Mouse (Mus musculus): ENCODE results near the gene Fam160b1. TPM values are rescaled to one million over a fixed set of nuclear protein-coding genes. Genes with fewer than 3 reads are reported as not detected.

Fam160b1 gene
- polyA plus RNA-seq, 1 experiment from 2014 or later = 7.8 TPM

DNA sequence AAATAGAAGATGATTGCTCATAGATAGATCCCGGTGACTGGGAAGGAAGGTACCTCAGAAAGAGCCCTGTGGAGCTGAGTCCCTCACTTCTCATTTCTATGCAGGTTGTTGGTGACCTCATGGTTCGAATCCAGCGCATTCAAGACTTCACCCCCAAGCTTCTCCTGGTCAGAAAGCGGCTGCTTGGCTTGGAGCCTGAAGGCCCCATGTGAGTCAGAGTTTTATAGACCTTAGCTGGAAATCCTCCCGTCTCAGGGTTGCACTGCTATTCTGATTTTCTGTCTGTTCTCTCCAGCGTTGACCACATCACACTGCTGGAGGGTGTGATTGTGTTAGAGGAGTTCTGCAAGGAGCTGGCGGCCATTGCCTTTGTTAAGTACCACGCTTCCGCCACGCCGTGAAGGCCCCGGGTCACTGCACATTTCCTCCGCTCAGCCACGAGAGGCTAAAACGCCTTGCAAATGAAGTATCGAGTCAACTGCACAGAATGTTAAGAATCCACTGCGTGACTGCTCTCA lies 25.8 kb downstream of the Fam160b1 start:
- ATAC-seq (no peak), DNase-seq (no peak)
- H3K36me3 ChIP-seq (replicated peaks; ENCODE audit: insufficient read depth, low read length) = peaks cover 82% of the 10 kb centered on the region
- H3K9me3 ChIP-seq (ENCODE audit: low read length) = no peaks in the 10 kb centered on the region
- H3K27me3 ChIP-seq (ENCODE audit: insufficient read depth, low read length) = no peaks in the 10 kb centered on the region
- no peak overlapping the region for H3K4me3 ChIP-seq (ENCODE audit: low read depth, low read length)
- TF ChIP-seq EP300 (IDR thresholded peaks at IDR 0.05; ENCODE audit: low read depth) = no peak
- TF ChIP-seq CTCF (IDR thresholded peaks at IDR 0.05; ENCODE audit: low read depth) = no peak
- H3K4me2 ChIP-seq (ENCODE audit: low read depth, low read length) = no peak overlapping the region
- H3K9ac ChIP-seq (replicated peaks) = no peak overlapping the region
- no peaks in the 10 kb centered on the region for H3K4me1 ChIP-seq (ENCODE audit: insufficient read depth)
- no peak overlapping the region for H3K27ac ChIP-seq (ENCODE audit: low read depth)
- 94% methylated on average over 17 of the region's 17 CpGs for WGBS (ENCODE audit: insufficient replicate concordance)

DNA sequence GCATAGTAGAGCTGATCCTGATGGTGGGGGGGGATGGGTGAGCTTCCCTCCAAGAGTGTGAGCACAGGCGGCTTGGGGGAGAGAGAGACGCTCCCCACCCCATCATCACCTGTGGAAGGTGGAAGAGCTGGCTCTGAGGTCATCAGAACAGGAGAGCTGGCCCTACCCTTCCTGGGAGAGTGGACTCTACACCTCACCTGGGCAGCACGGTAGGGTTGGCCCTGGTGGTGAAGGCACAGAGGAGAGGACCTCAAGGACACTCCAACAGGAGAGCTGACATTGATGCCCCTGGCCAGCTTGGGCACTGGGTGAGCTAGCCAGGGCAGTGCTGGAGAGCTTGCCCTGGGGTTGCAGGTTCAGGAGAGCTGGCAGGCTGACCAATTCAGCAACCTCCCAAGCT lies 31.1 kb downstream of the Fam160b1 start:
- 0 out of 2 replicates have a peak, but pooled peaks have one; percentile 20 for ATAC-seq

DNA sequence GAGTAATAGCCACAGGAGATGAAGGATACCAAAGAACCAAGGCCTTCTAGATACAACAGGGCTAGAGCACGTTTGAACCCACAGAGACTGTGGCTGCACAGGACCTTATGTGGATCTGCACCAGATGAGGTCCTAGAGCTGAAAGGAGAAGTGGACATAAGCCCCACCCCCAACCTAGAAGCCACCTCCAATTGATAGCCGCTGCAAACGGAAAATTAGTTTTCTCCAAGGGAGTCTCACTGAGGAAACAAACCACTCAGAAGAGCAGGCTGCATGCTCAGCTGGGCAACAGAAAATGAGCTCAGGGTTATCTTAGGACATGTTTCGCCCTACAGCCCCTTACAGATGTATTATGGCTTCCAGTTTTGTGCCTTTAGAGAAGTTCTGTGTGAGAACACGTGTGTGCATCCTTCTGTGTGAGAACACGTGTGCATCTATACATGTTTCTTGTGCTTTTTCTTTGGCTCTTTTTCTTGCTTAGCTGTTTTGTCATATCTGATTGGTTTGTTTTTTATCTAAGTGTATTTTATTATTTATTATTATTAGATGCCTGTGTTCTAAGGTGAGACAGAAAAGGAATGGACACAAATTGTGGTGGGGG lies 33.0 kb downstream of the Fam160b1 start:
- Histone ChIP-seq H3K4me2 (ENCODE audit: low read depth, low read length) (no peak overlapping the region), H3K27ac (ENCODE audit: low read depth) (no peak overlapping the region), H3K27me3 (ENCODE audit: insufficient read depth, low read length) (no peaks in the 10 kb centered on the region), H3K9ac (replicated peaks) (no peak overlapping the region), H3K36me3 (replicated peaks; ENCODE audit: insufficient read depth, low read length) (peaks cover 14% of the 10 kb centered on the region), H3K4me1 (ENCODE audit: insufficient read depth) (peaks cover 10% of the 10 kb centered on the region), H3K4me3 (ENCODE audit: low read depth, low read length) (no peak overlapping the region), H3K9me3 (ENCODE audit: low read length) (no peaks in the 10 kb centered on the region)
- DNase-seq = no peak
- TF ChIP-seq EP300 (IDR thresholded peaks at IDR 0.05; ENCODE audit: low read depth) (no peak), CTCF (IDR thresholded peaks at IDR 0.05; ENCODE audit: low read depth) (no peak)
- WGBS (ENCODE audit: insufficient replicate concordance) = 43% methylated on average over 6 of the region's 6 CpGs
- no peak for ATAC-seq

More for the DNA sequence above, 31.1 kb downstream of the Fam160b1 start:
- Histone ChIP-seq H3K4me3 (ENCODE audit: low read depth, low read length) (no peak overlapping the region), H3K4me1 (ENCODE audit: insufficient read depth) (peaks cover 6% of the 10 kb centered on the region), H3K4me2 (ENCODE audit: low read depth, low read length) (no peak overlapping the region), H3K36me3 (replicated peaks; ENCODE audit: insufficient read depth, low read length) (peaks cover 31% of the 10 kb centered on the region), H3K27me3 (ENCODE audit: insufficient read depth, low read length) (no peaks in the 10 kb centered on the region), H3K27ac (ENCODE audit: low read depth) (no peak overlapping the region), H3K9ac (replicated peaks) (no peak overlapping the region), H3K9me3 (ENCODE audit: low read length) (no peaks in the 10 kb centered on the region)
- no peak for DNase-seq
- TF ChIP-seq CTCF (IDR thresholded peaks at IDR 0.05; ENCODE audit: low read depth) (no peak), EP300 (IDR thresholded peaks at IDR 0.05; ENCODE audit: low read depth) (no peak)
- 76% methylated on average over 3 of the region's 3 CpGs for WGBS (ENCODE audit: insufficient replicate concordance)

DNA sequence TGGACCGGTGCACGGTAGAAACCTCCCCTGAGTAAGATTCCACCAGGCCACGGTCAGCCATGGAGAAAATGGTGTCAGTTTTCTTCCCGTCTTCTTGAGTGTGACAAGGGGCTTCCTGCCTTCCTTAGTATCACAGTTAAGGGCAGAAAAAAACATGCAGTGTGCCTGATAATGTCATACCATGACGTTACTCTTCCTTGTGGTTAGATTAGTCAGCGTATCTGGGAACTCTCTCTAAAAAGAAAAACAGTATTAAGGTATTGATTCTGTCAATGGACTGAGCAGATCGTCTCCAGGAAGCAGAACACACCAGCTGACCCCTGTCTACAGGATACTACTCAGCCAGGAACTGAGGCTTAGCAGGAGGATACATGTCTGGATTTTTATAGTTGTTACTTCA lies 36.1 kb downstream of the Fam160b1 start:
- no peak for DNase-seq
- no peak overlapping the region for H3K4me3 ChIP-seq (ENCODE audit: low read depth, low read length)

DNA sequence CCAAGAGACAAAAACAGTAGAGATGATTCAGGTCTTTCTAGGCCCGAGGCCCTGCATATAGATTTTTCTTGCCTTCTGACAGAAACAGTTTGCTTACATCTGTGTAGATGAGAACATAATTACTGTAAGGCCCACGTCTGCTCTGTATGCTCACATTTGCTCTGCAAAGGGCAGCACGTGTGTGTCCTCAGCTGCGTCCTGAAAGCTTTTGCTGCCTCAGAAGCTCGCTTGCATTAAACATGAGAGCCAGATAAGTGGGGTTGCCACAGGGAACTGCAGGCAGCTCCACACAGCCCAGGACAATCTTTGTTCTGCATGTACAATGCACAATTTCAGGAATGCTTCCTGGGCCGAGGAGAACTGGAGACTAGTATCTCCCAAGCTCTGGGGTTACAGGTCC lies 41.9 kb downstream of the Fam160b1 start:
- no peak overlapping the region for H3K4me3 ChIP-seq (ENCODE audit: low read depth, low read length)
- no peak overlapping the region for H3K27ac ChIP-seq (ENCODE audit: low read depth)
- H3K27me3 ChIP-seq (ENCODE audit: insufficient read depth, low read length) = no peaks in the 10 kb centered on the region
- ATAC-seq = no peak
- H3K4me2 ChIP-seq (ENCODE audit: low read depth, low read length) = no peak overlapping the region
- H3K4me1 ChIP-seq (ENCODE audit: insufficient read depth) = peaks cover 7% of the 10 kb centered on the region; the same call in 1 of the 2 replicates
- no peak overlapping the region for H3K9ac ChIP-seq (replicated peaks)
- WGBS (ENCODE audit: insufficient replicate concordance) = 71% methylated on average over 6 of the region's 6 CpGs
- no peaks in the 10 kb centered on the region for H3K9me3 ChIP-seq (ENCODE audit: low read length)
- no peak for DNase-seq
- TF ChIP-seq CTCF (IDR thresholded peaks at IDR 0.05; ENCODE audit: low read depth) (no peak), EP300 (IDR thresholded peaks at IDR 0.05; ENCODE audit: low read depth) (no peak)
- no peaks in the 10 kb centered on the region for H3K36me3 ChIP-seq (replicated peaks; ENCODE audit: insufficient read depth, low read length)

More for the DNA sequence above, 36.1 kb downstream of the Fam160b1 start:
- peak; percentile 31; the same call in 1 of the 2 replicates for ATAC-seq
- no peaks in the 10 kb centered on the region for H3K9me3 ChIP-seq (ENCODE audit: low read length)
- no peak for TF ChIP-seq CTCF (IDR thresholded peaks at IDR 0.05; ENCODE audit: low read depth)
- TF ChIP-seq EP300 (IDR thresholded peaks at IDR 0.05; ENCODE audit: low read depth) = no peak
- H3K27ac ChIP-seq (ENCODE audit: low read depth) = no peak overlapping the region
- peaks cover 10% of the 10 kb centered on the region for H3K4me1 ChIP-seq (ENCODE audit: insufficient read depth)
- H3K27me3 ChIP-seq (ENCODE audit: insufficient read depth, low read length) = no peaks in the 10 kb centered on the region
- no peak overlapping the region for H3K9ac ChIP-seq (replicated peaks)
- H3K4me2 ChIP-seq (ENCODE audit: low read depth, low read length) = peak overlapping the region; percentile 44; the same call in 1 of the 2 replicates
- 37% methylated on average over 7 of the region's 7 CpGs for WGBS (ENCODE audit: insufficient replicate concordance)
- no peaks in the 10 kb centered on the region for H3K36me3 ChIP-seq (replicated peaks; ENCODE audit: insufficient read depth, low read length)

DNA sequence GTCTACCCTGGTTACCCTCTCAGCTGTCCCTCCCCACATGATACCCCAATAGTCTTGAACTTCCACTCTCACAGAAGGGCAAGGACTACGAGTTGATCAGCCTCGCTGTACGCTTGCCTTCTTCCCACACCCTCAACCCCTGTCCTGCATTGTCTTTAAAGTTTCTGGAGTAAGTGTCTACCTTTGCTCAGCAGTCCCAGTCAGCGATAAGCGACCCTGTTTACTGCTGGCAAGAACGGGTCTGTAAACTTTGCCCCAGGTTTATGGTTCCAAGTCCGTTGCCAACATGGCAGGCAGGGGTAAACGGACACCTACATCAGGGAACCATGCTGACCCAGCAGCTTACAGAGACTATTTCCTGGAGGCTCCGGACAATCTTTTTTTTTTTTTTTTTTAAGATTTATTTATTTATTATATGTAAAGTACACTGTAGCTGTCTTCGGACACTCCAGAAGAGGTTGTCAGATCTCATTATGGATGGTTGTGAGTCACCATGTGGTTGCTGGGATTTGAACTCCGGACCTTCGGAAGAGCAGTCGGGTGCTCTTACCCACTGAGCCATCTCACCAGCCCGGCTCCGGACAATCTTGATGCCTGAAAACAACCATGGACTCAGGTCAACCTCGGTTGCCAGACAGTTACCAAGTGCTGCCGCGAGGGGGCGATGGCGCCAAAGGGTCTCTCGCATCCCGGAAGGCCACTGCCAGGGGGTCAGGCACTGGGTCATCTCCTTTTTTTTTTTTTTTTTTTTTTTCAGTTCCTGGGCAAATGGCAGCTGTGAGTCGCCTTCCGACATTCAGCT lies 43.4 kb downstream of the Fam160b1 start:
- no peaks in the 10 kb centered on the region for H3K27me3 ChIP-seq (ENCODE audit: insufficient read depth, low read length)
- WGBS (ENCODE audit: insufficient replicate concordance) = 14% methylated on average over 24 of the region's 24 CpGs
- H3K27ac ChIP-seq (ENCODE audit: low read depth) = peak overlapping the region; percentile 63
- peaks cover 7% of the 10 kb centered on the region; the same call in 1 of the 2 replicates for H3K4me1 ChIP-seq (ENCODE audit: insufficient read depth)
- no peaks in the 10 kb centered on the region for H3K9me3 ChIP-seq (ENCODE audit: low read length)
- H3K9ac ChIP-seq (replicated peaks) = no peak overlapping the region
- H3K36me3 ChIP-seq (replicated peaks; ENCODE audit: insufficient read depth, low read length) = no peaks in the 10 kb centered on the region
- H3K4me2 ChIP-seq (ENCODE audit: low read depth, low read length) = no peak overlapping the region
- ATAC-seq (peak; percentile 83), DNase-seq (peak; percentile 88)
- peak; percentile 87 for TF ChIP-seq CTCF (IDR thresholded peaks at IDR 0.05; ENCODE audit: low read depth)
- TF ChIP-seq EP300 (IDR thresholded peaks at IDR 0.05; ENCODE audit: low read depth) = peak; percentile 65
- no peak overlapping the region for H3K4me3 ChIP-seq (ENCODE audit: low read depth, low read length)
